Mouse (Mus musculus): ENCODE data around the gene Mpp2. TPM values are rescaled to one million over a fixed set of nuclear protein-coding genes. Genes with fewer than 3 reads are reported as not detected.

The Mpp2 gene
- total RNA-seq, 2 experiments from 2014 or later, result 149 TPM

- no peak for DNase-seq (ENCODE audit: extremely low spot score in 1 of 2, low spot score in 1 of 2)
These were observed 14.6 kb downstream of the Mpp2 start for GRCm38 (mm10) chr11:102073722-102074121.

- no peak for DNase-seq (ENCODE audit: extremely low spot score in 1 of 2, low spot score in 1 of 2)
These were observed 15.6 kb downstream of the Mpp2 start for GRCm38 (mm10) chr11:102072729-102073128.

GRCm38 (mm10) chr11:102070426-102070825 lies 17.9 kb downstream of the Mpp2 start:
- DNase-seq (ENCODE audit: extremely low spot score in 1 of 2, low spot score in 1 of 2), result no peak

- DNase-seq (ENCODE audit: extremely low spot score in 1 of 2, low spot score in 1 of 2), result no peak
These were observed 18.7 kb downstream of the Mpp2 start for GRCm38 (mm10) chr11:102069633-102070032.

- DNase-seq (ENCODE audit: extremely low spot score in 1 of 2, low spot score in 1 of 2), result no peak
These were observed 19.3 kb downstream of the Mpp2 start for GRCm38 (mm10) chr11:102068969-102069368.

- DNase-seq (ENCODE audit: extremely low spot score in 1 of 2, low spot score in 1 of 2), result no peak
These were observed 25.2 kb downstream of the Mpp2 start for GRCm38 (mm10) chr11:102063076-102063475.

- DNase-seq (ENCODE audit: extremely low spot score in 1 of 2, low spot score in 1 of 2), result no peak
These were observed 26.3 kb downstream of the Mpp2 start for GRCm38 (mm10) chr11:102061941-102062473.

- peak; percentile 71 to 78 for DNase-seq (ENCODE audit: extremely low spot score in 1 of 2, low spot score in 1 of 2)
These were observed 26.9 kb downstream of the Mpp2 start for GRCm38 (mm10) chr11:102061236-102061940.

GRCm38 (mm10) chr11:102053847-102054246 lies 34.5 kb downstream of the Mpp2 start:
- peak in 1 of 2 experiments; percentile 74 for DNase-seq (ENCODE audit: extremely low spot score in 1 of 2, low spot score in 1 of 2)

- DNase-seq (ENCODE audit: extremely low spot score in 1 of 2, low spot score in 1 of 2), result no peak
These were observed 35.1 kb downstream of the Mpp2 start for GRCm38 (mm10) chr11:102053183-102053582.

GRCm38 (mm10) chr11:102052697-102053096 lies 35.6 kb downstream of the Mpp2 start:
- DNase-seq (ENCODE audit: extremely low spot score in 1 of 2, low spot score in 1 of 2), result no peak

- DNase-seq (ENCODE audit: extremely low spot score in 1 of 2, low spot score in 1 of 2), result no peak
These were observed 36.4 kb downstream of the Mpp2 start for GRCm38 (mm10) chr11:102051954-102052353.

GRCm38 (mm10) chr11:102051541-102051940 lies 36.8 kb downstream of the Mpp2 start:
- no peak for DNase-seq (ENCODE audit: extremely low spot score in 1 of 2, low spot score in 1 of 2)

GRCm38 (mm10) chr11:102049875-102050482 lies 38.3 kb downstream of the Mpp2 start:
- no peak for DNase-seq (ENCODE audit: extremely low spot score in 1 of 2, low spot score in 1 of 2)

GRCm38 (mm10) chr11:102046607-102047006 lies 41.7 kb downstream of the Mpp2 start:
- no peak for DNase-seq (ENCODE audit: extremely low spot score in 1 of 2, low spot score in 1 of 2)

- no peak for DNase-seq (ENCODE audit: extremely low spot score in 1 of 2, low spot score in 1 of 2)
These were observed 43.6 kb downstream of the Mpp2 start for GRCm38 (mm10) chr11:102044691-102045212.

GRCm38 (mm10) chr11:102043381-102043780 lies 44.9 kb downstream of the Mpp2 start:
- no peak for DNase-seq (ENCODE audit: extremely low spot score in 1 of 2, low spot score in 1 of 2)

GRCm38 (mm10) chr11:102042971-102043370 lies 45.3 kb downstream of the Mpp2 start:
- no peak for DNase-seq (ENCODE audit: extremely low spot score in 1 of 2, low spot score in 1 of 2)

GRCm38 (mm10) chr11:102041350-102041949 lies 46.9 kb downstream of the Mpp2 start, which contains the start of gene Cd300lg:
Gene Cd300lg (plus strand): TSS chr11:102041509.
- no peak for DNase-seq (ENCODE audit: extremely low spot score in 1 of 2, low spot score in 1 of 2)

GRCm38 (mm10) chr11:102040646-102041045 lies 47.7 kb downstream of the Mpp2 start:
- DNase-seq (ENCODE audit: extremely low spot score in 1 of 2, low spot score in 1 of 2), result no peak

- peak; percentile 67 to 91 for DNase-seq (ENCODE audit: extremely low spot score in 1 of 2, low spot score in 1 of 2)
These were observed 48.2 kb downstream of the Mpp2 start for GRCm38 (mm10) chr11:102040138-102040524.
